Mouse (Mus musculus) ES-E14 (cell line): ENCODE results near the gene Arxes2.
"Not testable (repeated sequence)": the region's sequence is repeated elsewhere in the genome, so short reads cannot be mapped to it uniquely, and the experiment has no call there.

ENCODE experiments used
- CHD2 ChIP-seq: IDR thresholded peaks from 2 replicates; pipeline ENCODE4 v1.6.1; 2014; ENCODE audit warnings: mild to moderate bottlenecking, low read depth, low read length, inconsistent platforms
- MAFK ChIP-seq: IDR thresholded peaks from 2 replicates; pipeline ENCODE4 v1.6.1; 2014; ENCODE audit warnings: mild to moderate bottlenecking, low read depth, low read length, inconsistent platforms; ENCODE audit not compliant: insufficient read depth
- ZC3H11A ChIP-seq: IDR thresholded peaks from 2 replicates; pipeline ENCODE4 v1.6.1; 2012; ENCODE audit warnings: low read depth, mild to moderate bottlenecking, inconsistent platforms, low read length, borderline replicate concordance
- ZNF384 ChIP-seq: IDR thresholded peaks from 2 replicates; pipeline ENCODE4 v1.6.1; 2012; ENCODE audit warnings: low read depth, low read length, inconsistent platforms

GRCm38 (mm10) chrX:135993192-135993594 lies 431 bp upstream of the Arxes2 start:
- not testable (repeated sequence) for TF ChIP-seq ZNF384, CHD2, MAFK, ZC3H11A
